Mouse (Mus musculus) stomach, adult 2 months (tissue): Measurements from ENCODE around the gene Zfp58. TPM values are rescaled to one million over a fixed set of nuclear protein-coding genes. Genes with fewer than 3 reads are reported as not detected.

ENCODE experiments used
- polyA plus RNA-seq: library from polyadenylated mRNA; depleted of rRNA; stranded (reverse); fragments of >200 nt; gene quantifications from 2 replicates; pipeline ENCODE4 v1.2.3, GENCODE M21; 2012; rRNA removed

The Zfp58 gene
- polyA plus RNA-seq: 0.06 and 0.09 TPM in 2 replicates

GRCm38 (mm10) chr13:67500084-67500719 is at the start of gene Zfp58:
Zfp58 (minus strand) TSS chr13:67500555.

GRCm38 (mm10) chr13:67525753-67526410 is 25.5 kb upstream of the Zfp58 start, which contains the start of the genes Gm26965 and Zfp87:
Gm26965 (minus strand) TSS chr13:67526151.
Zfp87 (minus strand) TSS chr13:67526177.

GRCm38 (mm10) chr13:67483625-67484423 is 16.5 kb downstream of the Zfp58 start, which contains the start of gene Zfp874b:
Zfp874b (minus strand) TSS chr13:67484258.

GRCm38 (mm10) chr13:67451172-67452020 is 49.0 kb downstream of the Zfp58 start, which contains the start of gene Zfp874a:
Zfp874a (minus strand) TSS chr13:67451624.

Other genes with a start within 250 kb of the Zfp58 start
- 0.04 and 0.17 TPM in 2 replicates for gene Zfp458, start 222.1 kb downstream of the Zfp58 start, polyA plus RNA-seq
- gene Zfp457, start 194.1 kb downstream of the Zfp58 start, polyA plus RNA-seq: 0.13 and 0.19 TPM in 2 replicates
- gene Zfp595, start 168.0 kb downstream of the Zfp58 start, polyA plus RNA-seq: 0.09 TPM in 2 replicates
- gene Gm28044, start 140.0 kb downstream of the Zfp58 start, polyA plus RNA-seq: not detected in 2 replicates
- gene Zfp953, start 139.9 kb downstream of the Zfp58 start, polyA plus RNA-seq: 0.02 and 0.03 TPM in 2 replicates
- gene Gm28041, start 124.8 kb downstream of the Zfp58 start, polyA plus RNA-seq: not detected in 2 replicates
- gene Zfp456, start 124.7 kb downstream of the Zfp58 start, polyA plus RNA-seq: 0.02 TPM in 1 of 2 replicates, not detected in the other
- gene Zfp429, start 100.7 kb downstream of the Zfp58 start, polyA plus RNA-seq: 0.43 and 0.54 TPM in 2 replicates
- gene Zfp459, start 79.1 kb downstream of the Zfp58 start, polyA plus RNA-seq: 0.03 and 0.14 TPM in 2 replicates
- 0.08 and 0.09 TPM in 2 replicates for gene Zfp874a, start 48.9 kb downstream of the Zfp58 start, polyA plus RNA-seq
- gene Zfp874b, start 16.3 kb downstream of the Zfp58 start, polyA plus RNA-seq: 0.05 and 0.37 TPM in 2 replicates
- gene Gm26965, start 25.6 kb upstream of the Zfp58 start, polyA plus RNA-seq: not detected in 2 replicates
- 3.0 and 3.3 TPM in 2 replicates for gene Zfp87, start 25.6 kb upstream of the Zfp58 start, polyA plus RNA-seq
- 0.05 and 0.66 TPM in 2 replicates for gene Zfp748, start 53.3 kb upstream of the Zfp58 start, polyA plus RNA-seq
- gene Zfp729b, start 109.2 kb upstream of the Zfp58 start, polyA plus RNA-seq: 0.01 TPM in 2 replicates
- not detected in 2 replicates for gene Gm49345, start 137.2 kb upstream of the Zfp58 start, polyA plus RNA-seq
- gene Zfp729a, start 137.2 kb upstream of the Zfp58 start, polyA plus RNA-seq: 0.03 and 0.08 TPM in 2 replicates
- 0.65 and 0.85 TPM in 2 replicates for gene Zfp738, start 186.5 kb upstream of the Zfp58 start, polyA plus RNA-seq
- gene Zfp65, start 228.6 kb upstream of the Zfp58 start, polyA plus RNA-seq: 0.02 TPM in 2 replicates